Mouse (Mus musculus) erythroid progenitor cell, adult 5-6 weeks (primary cell): ENCODE measurements at regions not wholly inside any gene's neighbourhood (a gene's known extent, or its start where the extent isn't known, plus 50 kb on each side); places are given as distances from the start of the nearest gene placed in this dataset.

Experiments
- ATAC-seq: replicated peaks from 2 replicates; pipeline ENCODE4 v1.8.0; 2016; ENCODE audit warnings: moderate number of reproducible peaks, mild to moderate bottlenecking, moderate TSS enrichment, inconsistent platforms; ENCODE audit not compliant: poor library complexity, low FRiP score, severe bottlenecking

DNA sequence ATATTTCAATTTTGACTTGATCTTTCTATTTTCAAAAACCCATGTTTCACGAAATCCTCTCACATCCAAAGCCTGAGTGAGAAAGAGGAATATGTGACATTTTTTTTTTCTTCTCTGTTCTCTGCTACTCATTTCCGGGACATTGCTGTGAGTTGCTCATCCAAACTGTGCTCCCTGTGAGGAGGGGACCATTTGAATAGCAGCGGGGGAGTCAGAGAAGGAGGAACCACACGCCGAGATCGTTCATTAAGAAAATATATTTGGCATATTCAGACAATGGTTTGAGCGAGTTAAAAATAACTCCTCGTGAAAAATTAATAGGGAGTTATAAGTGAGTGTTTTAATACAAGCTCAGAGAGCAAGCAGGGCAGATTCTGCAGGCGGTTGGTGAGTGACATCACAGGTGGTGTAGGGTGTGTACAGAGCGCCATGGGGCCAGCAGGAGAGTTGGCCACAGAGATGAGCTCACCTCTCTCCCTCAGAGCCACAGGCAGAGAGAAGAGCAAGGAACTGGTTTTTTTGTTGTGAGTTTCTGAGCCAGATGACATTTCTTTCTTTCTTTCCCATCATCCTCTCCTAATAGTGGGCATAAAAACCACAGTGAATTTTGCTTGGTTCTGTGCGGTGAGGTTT, 54.4 kb upstream of the Calcoco1 start:
- no peak for ATAC-seq

DNA sequence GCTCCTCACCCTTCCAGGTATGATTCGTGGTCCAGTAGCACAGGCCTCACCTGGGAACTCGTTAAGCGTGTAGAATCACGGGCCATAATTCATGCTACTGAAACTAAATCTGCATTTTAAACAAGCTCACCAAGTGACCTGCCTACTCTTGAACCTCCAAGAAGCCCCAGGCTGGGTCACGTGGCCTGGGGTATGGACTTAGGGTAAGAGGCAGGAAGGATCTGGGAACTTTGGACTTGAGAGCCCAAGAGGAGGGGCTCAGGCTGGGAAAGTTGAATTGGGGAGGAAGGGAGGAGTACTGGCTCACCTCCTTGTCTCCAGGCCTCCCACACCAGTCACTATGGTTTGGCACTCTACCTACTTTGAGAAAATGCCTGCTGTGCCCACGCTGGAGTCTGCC, 58.6 kb upstream of the Calcoco1 start:
- no peak for ATAC-seq

DNA sequence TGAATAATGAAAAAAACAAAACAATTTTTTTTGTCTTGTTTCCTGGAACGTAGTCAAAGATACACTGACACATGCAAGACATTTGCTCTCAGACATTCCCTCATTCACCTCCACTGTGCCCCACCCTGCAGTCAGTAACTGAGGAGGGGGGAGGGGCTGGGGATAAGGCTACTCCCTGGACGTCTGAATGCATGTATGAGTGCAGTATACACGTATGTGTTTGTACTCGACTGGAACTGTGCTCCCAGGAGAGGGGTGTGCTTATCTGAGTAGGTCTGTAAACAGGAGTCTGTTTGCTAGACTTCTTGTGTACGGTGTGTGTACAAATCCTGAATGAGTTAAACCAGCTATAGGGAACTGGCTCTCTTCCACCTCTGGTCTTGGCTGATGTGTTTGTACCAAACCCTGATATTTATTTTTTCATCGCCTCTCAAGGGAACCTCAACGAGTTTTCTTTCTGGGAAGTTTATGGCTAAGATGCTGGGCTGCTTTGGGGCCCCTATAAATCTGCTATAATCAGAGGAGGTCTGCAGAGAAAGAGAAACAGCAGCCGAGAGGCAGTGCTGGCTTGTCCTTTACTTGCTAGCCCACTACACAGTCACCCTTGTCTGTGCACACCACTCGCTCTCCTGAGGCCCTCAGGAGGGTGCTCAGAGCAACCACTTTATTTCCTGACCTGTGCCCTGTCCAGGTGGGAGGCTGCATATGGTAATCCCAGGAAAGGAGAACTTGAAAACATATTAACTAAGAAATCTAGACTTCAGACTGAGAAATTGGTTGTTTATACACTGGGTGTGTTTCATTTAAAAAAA, 61.2 kb upstream of the Calcoco1 start:
- ATAC-seq: no peak

DNA sequence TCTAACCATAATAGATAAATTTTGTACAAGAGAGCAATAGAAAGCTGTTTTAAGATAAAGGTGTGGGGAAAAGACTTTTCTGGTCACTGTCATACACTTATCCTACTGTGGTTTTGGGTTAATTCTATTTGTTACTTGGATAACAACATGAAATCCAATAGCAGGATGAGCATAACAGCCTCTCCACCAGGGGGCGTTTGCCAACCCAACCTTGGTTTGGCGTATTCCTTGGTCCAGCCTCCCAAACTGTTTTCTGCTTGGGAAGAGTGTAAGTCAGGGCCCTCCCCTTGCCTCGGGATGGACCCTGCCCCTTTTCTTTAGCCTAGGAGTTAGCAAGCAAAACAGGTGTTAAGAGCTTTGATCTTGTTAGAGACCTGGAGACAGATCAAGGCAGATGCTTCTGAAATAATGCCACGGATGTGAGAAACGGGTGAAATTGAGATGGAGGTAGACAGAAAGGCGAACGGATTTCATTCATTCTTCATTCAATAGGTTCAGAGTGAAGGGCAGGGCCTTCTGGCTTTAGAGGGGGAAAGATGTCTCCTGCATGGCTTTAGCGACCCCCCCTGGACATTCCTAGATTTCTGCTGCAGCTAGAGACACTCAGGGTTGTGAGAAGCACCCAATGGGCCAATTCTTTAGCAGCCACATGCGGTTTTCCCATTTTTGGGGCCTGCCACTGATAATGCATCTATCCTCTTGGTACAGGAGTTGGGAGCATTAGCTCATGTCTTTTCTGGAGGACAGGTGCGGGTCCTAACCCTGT, 63.3 kb upstream of the Calcoco1 start:
- ATAC-seq: 0 out of 2 replicates have a peak, but pooled peaks have one; percentile 57

DNA sequence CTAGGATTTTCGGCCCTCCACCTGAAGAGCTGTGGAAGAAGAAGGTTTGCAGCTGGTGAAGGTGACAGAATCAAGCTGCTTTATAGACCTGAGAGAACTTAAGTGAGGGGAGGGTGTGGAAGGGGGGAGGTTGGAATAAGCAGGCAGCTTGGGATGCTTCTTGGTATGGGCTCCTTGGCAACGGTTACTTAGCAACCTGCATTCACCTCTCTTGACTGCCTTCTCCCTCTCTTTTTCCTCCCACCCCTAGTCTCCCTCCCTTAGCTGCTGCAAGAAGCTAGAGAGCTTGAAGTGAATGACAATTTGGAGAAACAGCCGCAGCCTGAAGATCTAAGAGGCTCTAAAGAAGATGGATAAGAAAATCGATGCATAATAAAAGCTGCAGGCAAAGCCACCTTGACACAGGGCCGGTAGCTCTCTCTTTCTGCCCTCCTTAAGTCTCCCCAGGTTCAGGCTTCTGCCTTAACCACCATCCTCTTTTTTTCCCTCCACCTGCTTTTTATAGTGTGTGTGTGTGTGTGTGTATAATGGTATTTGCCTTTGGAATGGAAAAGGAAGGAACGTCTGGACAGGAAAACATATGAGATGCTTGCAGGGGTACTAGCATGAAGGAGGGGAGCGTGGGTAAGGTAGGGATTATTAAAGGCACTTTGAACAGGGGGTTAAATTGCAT, 67.0 kb upstream of the Calcoco1 start:
- ATAC-seq: no peak

DNA sequence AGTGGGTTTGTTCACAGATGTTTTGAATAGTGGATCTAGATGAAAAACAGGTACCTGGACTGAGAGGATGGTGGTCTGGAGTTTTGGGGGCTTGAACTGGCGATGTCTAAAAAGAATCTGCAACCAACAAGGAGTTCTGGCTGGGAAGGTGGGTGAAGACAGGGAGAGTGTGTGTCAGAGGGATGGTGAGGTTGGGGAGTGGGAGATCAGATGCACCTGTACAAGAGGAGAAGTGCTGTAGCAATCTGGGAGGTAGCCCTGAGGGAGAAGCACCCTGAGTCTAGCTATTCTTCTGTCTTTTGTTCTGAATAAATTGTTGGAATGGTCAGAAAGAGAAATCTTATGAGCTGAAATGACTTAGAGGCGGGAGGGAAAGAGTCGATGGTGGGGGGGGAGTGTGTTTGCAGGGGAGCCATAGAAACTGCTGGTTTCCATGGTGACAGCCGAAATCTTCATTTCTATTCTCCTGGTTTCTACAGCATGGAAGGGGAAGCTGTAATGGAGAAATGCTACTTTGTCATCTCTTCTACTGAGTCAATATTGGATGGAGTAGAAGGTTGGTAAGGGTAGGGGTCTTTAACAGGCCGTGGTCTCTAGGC, 75.1 kb upstream of the Calcoco1 start:
- ATAC-seq: no peak

DNA sequence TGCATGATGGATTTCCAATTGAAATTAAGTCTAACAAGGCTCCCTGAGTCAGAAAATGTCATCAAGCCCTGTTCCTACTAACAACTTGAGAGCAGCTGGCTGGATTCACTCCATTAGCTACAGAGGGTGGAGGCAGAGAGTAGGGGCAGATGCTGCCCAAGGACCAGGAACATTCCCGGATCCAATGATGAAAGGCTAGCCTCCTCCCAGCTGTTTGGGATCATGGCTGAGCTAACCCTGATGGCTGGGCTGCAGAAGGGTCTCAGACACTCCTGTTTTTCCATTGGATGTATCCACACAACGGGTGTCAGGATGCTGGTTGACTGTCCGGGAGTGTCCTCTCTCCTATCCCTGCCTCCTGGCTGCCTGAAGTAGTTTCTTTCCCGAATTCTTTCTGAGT, 78.1 kb upstream of the Calcoco1 start:
- ATAC-seq: no peak

DNA sequence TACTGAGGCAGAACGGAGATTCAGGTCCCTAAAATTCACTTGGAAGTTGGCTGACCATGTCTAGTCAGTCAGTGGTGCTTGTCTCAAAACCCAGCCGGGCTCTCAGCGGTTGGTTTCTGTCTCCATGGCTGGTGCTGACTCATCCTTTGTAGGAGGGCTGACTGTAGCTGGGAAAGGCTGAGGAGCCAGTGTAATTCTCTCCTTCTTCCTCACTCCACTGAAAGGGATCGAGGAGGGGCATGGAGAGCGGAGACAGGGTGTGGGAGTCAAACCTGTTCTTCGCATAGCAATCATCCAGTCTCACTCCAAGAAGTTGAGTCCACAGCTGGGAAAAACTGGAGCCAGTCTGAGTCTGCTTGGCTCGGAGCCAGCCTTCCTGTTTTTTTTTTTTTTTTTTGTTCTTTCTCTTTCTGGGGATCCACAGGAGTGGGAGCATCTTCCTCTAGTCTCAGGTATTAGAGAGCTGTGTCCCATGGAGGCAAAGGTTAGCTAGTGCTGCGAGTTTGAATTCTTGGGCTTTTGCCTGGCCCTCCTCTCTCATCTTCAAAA, 80.4 kb upstream of the Calcoco1 start:
- no peak for ATAC-seq

DNA sequence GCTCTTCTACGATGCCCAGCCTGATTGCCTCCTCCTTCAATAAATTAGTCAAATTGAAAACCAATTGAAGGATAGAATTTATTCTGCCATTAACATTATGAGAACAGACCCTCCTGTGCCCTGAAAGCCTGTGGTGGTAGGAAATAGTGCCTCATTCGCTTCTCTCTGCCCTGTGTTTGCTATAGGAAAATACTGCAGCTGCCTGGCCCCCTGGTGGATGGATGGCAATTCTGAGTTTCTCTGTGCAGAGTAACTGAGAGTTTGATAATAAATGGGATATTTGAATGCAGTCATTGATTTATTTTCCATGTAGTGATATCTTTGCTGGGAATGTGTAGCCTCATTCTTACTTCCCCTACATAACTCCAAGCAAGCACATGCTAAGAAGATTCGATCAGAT, 85.4 kb upstream of the Calcoco1 start:
- no peak for ATAC-seq

DNA sequence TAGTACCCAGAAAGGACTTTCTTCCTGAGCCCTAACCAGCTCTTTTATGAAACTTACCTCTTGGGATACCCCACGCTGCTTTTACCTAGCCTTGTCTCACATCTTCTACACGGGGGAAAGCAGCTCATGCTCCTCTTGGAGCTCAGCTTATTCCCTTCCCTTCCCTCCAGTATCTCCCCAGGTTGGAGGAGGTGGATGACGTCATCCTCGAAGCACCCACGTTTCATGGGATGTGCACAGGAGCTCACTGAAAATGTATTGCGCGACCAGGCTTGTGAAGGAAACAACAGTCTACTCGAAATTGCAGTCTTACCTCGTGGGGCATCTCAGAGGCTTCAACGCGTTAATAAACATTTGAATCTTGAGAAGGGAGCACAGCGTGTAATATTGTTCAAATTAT, 97.2 kb upstream of the Calcoco1 start:
- ATAC-seq: no peak

DNA sequence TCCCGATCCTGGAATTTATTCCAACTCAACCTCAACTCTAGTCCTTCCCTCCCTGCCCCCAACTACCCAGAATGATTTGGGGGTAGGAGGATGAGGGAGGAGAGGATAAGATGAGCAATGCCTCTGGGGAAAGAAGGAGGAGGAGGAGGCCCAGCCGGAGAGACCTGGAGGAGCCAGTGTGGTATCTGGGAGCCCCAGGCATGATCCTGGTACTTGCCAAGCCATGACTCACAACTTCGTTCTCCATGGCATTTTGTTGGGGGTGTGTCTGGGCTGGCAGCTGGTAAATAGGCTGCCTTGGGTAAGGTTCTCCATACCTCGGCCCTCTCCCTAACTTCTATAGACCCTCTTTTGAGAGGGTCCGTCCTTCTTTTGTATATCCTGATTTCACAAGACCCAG, 81.2 kb upstream of the Hoxc13 start:
- no peak for ATAC-seq

DNA sequence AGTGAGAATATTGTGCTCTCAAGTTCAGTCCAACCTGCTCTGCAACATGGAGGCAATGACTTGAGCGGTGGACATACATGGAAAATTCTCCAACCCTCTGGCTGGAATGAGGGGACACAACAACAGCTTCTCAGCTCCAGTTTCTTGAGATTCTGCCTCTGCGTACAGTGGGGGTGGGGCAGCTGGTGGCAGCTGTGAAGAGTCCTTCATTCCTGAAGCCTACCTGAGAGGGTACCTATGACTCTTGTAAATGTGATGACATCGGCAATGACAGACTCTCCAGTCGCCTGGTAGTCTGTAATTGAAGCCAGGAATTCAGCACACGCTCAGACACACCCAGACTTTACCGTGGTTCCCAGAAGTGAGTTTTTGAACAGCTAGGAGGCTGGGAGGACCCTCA, 58.5 kb upstream of the Hoxc13 start:
- ATAC-seq: no peak

DNA sequence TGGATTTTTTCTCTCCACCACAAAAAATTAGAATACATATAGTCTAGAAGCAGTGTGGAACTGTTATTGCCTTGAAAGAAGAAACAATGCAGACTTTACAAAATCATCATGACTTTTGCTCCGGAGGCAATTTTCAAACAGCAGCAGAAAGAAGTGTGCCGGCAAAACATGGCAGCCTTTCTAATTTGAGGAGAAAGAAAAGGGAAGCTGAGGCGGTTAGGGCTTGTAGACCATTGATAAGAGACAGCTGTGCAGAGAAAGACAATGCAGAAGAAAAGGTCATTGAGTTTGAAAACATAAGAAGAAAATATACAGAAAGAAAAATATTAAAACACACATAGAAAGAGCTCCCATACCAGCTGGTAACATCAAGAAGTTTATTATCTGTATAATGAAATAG, 54.1 kb upstream of the Hoxc13 start:
- ATAC-seq: no peak
